Mouse (Mus musculus): ENCODE results near the gene Rex1bd.

Gene Rex1bd

GRCm38 (mm10) chr8:70477269-70477982 is 29.1 kb downstream of the Rex1bd start:
- peak in 1 of 2 experiments; percentile 31 for DNase-seq (ENCODE audit: low spot score in 2 of 2)

- DNase-seq (ENCODE audit: low spot score in 2 of 2): peak; percentile 96 to 97
These were observed 30.0 kb downstream of the Rex1bd start, which contains the start of gene Klhl26 for GRCm38 (mm10) chr8:70476333-70477268. TSS of gene Klhl26 (minus strand) at chr8:70476968.

- no peak for DNase-seq (ENCODE audit: low spot score in 2 of 2)
These were observed 34.7 kb downstream of the Rex1bd start for GRCm38 (mm10) chr8:70471856-70472255.

- DNase-seq (ENCODE audit: low spot score in 2 of 2): no peak
These were observed 36.6 kb downstream of the Rex1bd start for GRCm38 (mm10) chr8:70469938-70470337.

GRCm38 (mm10) chr8:70469295-70469916 is 37.1 kb downstream of the Rex1bd start:
- no peak for DNase-seq (ENCODE audit: low spot score in 2 of 2)

- DNase-seq (ENCODE audit: low spot score in 2 of 2): no peak
These were observed 37.8 kb downstream of the Rex1bd start for GRCm38 (mm10) chr8:70468733-70469132.

GRCm38 (mm10) chr8:70467907-70468306 is 38.6 kb downstream of the Rex1bd start:
- DNase-seq (ENCODE audit: low spot score in 2 of 2): no peak

- DNase-seq (ENCODE audit: low spot score in 2 of 2): no peak
These were observed 39.3 kb downstream of the Rex1bd start for GRCm38 (mm10) chr8:70467229-70467725.

GRCm38 (mm10) chr8:70466771-70467170 is 39.8 kb downstream of the Rex1bd start:
- no peak for DNase-seq (ENCODE audit: low spot score in 2 of 2)

GRCm38 (mm10) chr8:70466305-70466704 is 40.2 kb downstream of the Rex1bd start:
- no peak for DNase-seq (ENCODE audit: low spot score in 2 of 2)

GRCm38 (mm10) chr8:70465701-70466100 is 40.9 kb downstream of the Rex1bd start:
- DNase-seq (ENCODE audit: low spot score in 2 of 2): no peak

- DNase-seq (ENCODE audit: low spot score in 2 of 2): no peak
These were observed 42.4 kb downstream of the Rex1bd start for GRCm38 (mm10) chr8:70464162-70464561.

GRCm38 (mm10) chr8:70463306-70463705 is 43.2 kb downstream of the Rex1bd start:
- no peak for DNase-seq (ENCODE audit: low spot score in 2 of 2)

GRCm38 (mm10) chr8:70462516-70462813 is 44.1 kb downstream of the Rex1bd start:
- no peak for DNase-seq (ENCODE audit: low spot score in 2 of 2)

- no peak for DNase-seq (ENCODE audit: low spot score in 2 of 2)
These were observed 44.6 kb downstream of the Rex1bd start for GRCm38 (mm10) chr8:70461765-70462515.

GRCm38 (mm10) chr8:70460606-70461005 is 45.9 kb downstream of the Rex1bd start:
- DNase-seq (ENCODE audit: low spot score in 2 of 2): no peak

GRCm38 (mm10) chr8:70460199-70460598 is 46.4 kb downstream of the Rex1bd start:
- no peak for DNase-seq (ENCODE audit: low spot score in 2 of 2)

- no peak for DNase-seq (ENCODE audit: low spot score in 2 of 2)
These were observed 46.9 kb downstream of the Rex1bd start for GRCm38 (mm10) chr8:70459636-70460035.

- DNase-seq (ENCODE audit: low spot score in 2 of 2): no peak
These were observed 48.1 kb downstream of the Rex1bd start for GRCm38 (mm10) chr8:70458462-70458861.

- DNase-seq (ENCODE audit: low spot score in 2 of 2): no peak
These were observed 48.7 kb downstream of the Rex1bd start for GRCm38 (mm10) chr8:70457882-70458281.

GRCm38 (mm10) chr8:70456996-70457395 is 49.6 kb downstream of the Rex1bd start:
- DNase-seq (ENCODE audit: low spot score in 2 of 2): no peak

All from spleen, postnatal 36 days (tissue).